Mouse (Mus musculus): Measurements from ENCODE around the gene Hmg20a.

DNA sequence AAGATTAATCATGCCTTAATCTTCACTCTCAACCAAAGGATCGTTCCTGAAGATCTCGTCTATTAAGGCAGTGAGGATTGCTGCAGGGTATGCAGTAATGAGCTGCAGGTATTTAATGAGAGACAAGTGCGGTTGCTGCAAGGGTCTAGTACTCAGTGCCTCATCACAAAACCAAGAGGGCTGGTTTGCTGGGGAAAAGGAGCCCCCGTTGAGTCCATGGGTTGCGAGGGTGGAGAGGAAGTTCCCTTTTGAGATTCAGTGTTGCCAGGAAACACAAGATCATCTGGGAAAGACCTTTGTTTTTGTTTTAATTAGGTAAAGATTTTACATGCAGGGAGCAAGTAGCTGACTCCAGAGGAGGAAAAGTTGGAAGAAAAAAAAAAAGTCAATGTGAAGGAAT, 86.1 kb downstream of the Hmg20a start:
- TF ChIP-seq CTCF (IDR thresholded peaks at IDR 0.05) (no peak), EP300 (IDR thresholded peaks at IDR 0.05) (no peak)

Measured in lung, postnatal 0 days (tissue).